Comparison of ENCODE assay signal across 8 mouse cellular contexts in genomic region chr5:64809864-64810263, GRCm38 (mm10). TPM values are rescaled to one million over a fixed set of nuclear protein-coding genes. Genes with fewer than 3 reads are reported as not detected.
DNase-seq lines count a peak whose midpoint lies in the region; ATAC-seq and TF ChIP-seq lines count a peak whose summit lies in the region.

No protein-coding gene starts in this region.

- WGBS in forebrain, embryonic 10.5 days = 91% methylated on average over 11 of the region's 11 CpGs
- WGBS in forebrain, embryonic 16.5 days = 79% methylated on average over 11 of the region's 11 CpGs
- 54% methylated on average over 11 of the region's 11 CpGs for WGBS in bone marrow, adult 2 months
- WGBS in hindbrain, embryonic 12.5 days = 86% methylated on average over 11 of the region's 11 CpGs

- no peak for DNase-seq in forebrain, embryonic 10.5 days (ENCODE audit: extremely low spot score, low spot score)
- peak; percentile 58 to 70 for DNase-seq in lung, postnatal 4 days
- no peak for DNase-seq in frontal cortex, postnatal 25 days (ENCODE audit: low spot score in 2 of 2)
- no peak for DNase-seq in layer of hippocampus, postnatal 36 days
- DNase-seq in cerebellum, adult 18-20 months = no peak

- H3K4me3 ChIP-seq in forebrain, embryonic 10.5 days = no peak overlapping the region
- no peak overlapping the region for H3K4me3 ChIP-seq in forebrain, embryonic 16.5 days (replicated peaks; ENCODE audit: low read length)
- H3K4me3 ChIP-seq in bone marrow, adult 2 months (replicated peaks; ENCODE audit: control insufficient read depth, low read depth, low read length) = no peak overlapping the region
- H3K4me3 ChIP-seq in hindbrain, embryonic 12.5 days = no peak overlapping the region

- no peaks in the 10 kb centered on the region; the same call in 1 of the 2 replicates for H3K9me3 ChIP-seq in forebrain, embryonic 10.5 days
- H3K9me3 ChIP-seq in forebrain, embryonic 16.5 days (ENCODE audit: control insufficient read depth, low read length) = no peaks in the 10 kb centered on the region
- H3K9me3 ChIP-seq in hindbrain, embryonic 12.5 days (replicated peaks) = no peaks in the 10 kb centered on the region

- H3K36me3 ChIP-seq in forebrain, embryonic 10.5 days (replicated peaks) = peaks cover 23% of the 10 kb centered on the region
- H3K36me3 ChIP-seq in forebrain, embryonic 16.5 days (ENCODE audit: control insufficient read depth, insufficient read depth) = no peaks in the 10 kb centered on the region
- H3K36me3 ChIP-seq in hindbrain, embryonic 12.5 days = no peaks in the 10 kb centered on the region

- no peak for TF ChIP-seq CTCF in bone marrow, adult 2 months (IDR thresholded peaks at IDR 0.05; ENCODE audit: control insufficient read depth, insufficient read depth, low read length)

- H3K4me2 ChIP-seq in forebrain, embryonic 16.5 days (ENCODE audit: low read length) = no peak overlapping the region
- no peak overlapping the region for H3K4me2 ChIP-seq in hindbrain, embryonic 12.5 days (replicated peaks)

- H3K27me3 ChIP-seq in forebrain, embryonic 10.5 days (ENCODE audit: poor library complexity, severe bottlenecking) = no peaks in the 10 kb centered on the region
- no peaks in the 10 kb centered on the region for H3K27me3 ChIP-seq in forebrain, embryonic 16.5 days (replicated peaks; ENCODE audit: control insufficient read depth, insufficient read depth, low read length)
- H3K27me3 ChIP-seq in hindbrain, embryonic 12.5 days = no peaks in the 10 kb centered on the region

- peak overlapping the region; percentile 88 for H3K27ac ChIP-seq in forebrain, embryonic 10.5 days
- H3K27ac ChIP-seq in forebrain, embryonic 16.5 days (ENCODE audit: low read length) = no peak overlapping the region
- peak overlapping the region; percentile 95 for H3K27ac ChIP-seq in bone marrow, adult 2 months (ENCODE audit: control insufficient read depth, insufficient read depth, low read depth, low read length, poor library complexity)
- H3K27ac ChIP-seq in hindbrain, embryonic 12.5 days = peak overlapping the region; percentile 85

- no peak overlapping the region for H3K9ac ChIP-seq in forebrain, embryonic 16.5 days (replicated peaks; ENCODE audit: low read depth, low read length)
- H3K9ac ChIP-seq in hindbrain, embryonic 12.5 days = no peak overlapping the region

- no peak for TF ChIP-seq POLR2A in bone marrow, adult 2 months (IDR thresholded peaks at IDR 0.05; ENCODE audit: borderline replicate concordance, control insufficient read depth, low read depth, low read length)

- no peak for ATAC-seq in forebrain, embryonic 16.5 days
- ATAC-seq in hindbrain, embryonic 12.5 days (ENCODE audit: low FRiP score) = no peak

- peaks cover 93% of the 10 kb centered on the region for H3K4me1 ChIP-seq in forebrain, embryonic 10.5 days
- peaks cover 62% of the 10 kb centered on the region for H3K4me1 ChIP-seq in forebrain, embryonic 16.5 days (replicated peaks; ENCODE audit: control insufficient read depth, insufficient read depth, low read length)
- H3K4me1 ChIP-seq in bone marrow, adult 2 months (ENCODE audit: control insufficient read depth, insufficient read depth, low read length) = peaks cover 13% of the 10 kb centered on the region
- peaks cover 70% of the 10 kb centered on the region for H3K4me1 ChIP-seq in hindbrain, embryonic 12.5 days

RNA-seq across cellular contexts. Expression of gene Klf3, which starts 6.7 kb away (rescaled TPM):
- polyA plus RNA-seq in forebrain, embryonic 10.5 days (2016; fragmentation: Nextera tagmentation; extraction: Ambion mirVana) = 43.0 and 50.0 TPM in 2 replicates
- polyA plus RNA-seq in forebrain, embryonic 16.5 days (2015; fragmentation: Nextera tagmentation; extraction: Ambion mirVana) = 30.9 and 32.9 TPM in 2 replicates
- polyA plus RNA-seq in bone marrow, adult 2 months (2011; ENCODE audit: insufficient read depth, insufficient read length, low replicate concordance, missing spikeins) = 60.7 and 72.8 TPM in 2 replicates
- polyA plus RNA-seq in hindbrain, embryonic 12.5 days (2016; fragmentation: Nextera tagmentation; extraction: Ambion mirVana) = 44.6 and 50.7 TPM in 2 replicates
- total RNA-seq in layer of hippocampus, postnatal 36 days (2021) = 10 to 100 TPM; 49.7 to 52.7 TPM

Comparison
In these comparisons a context has a peak if more than half of its experiments do, and no peak if none do; other contexts are left out.
1. DNase-seq: peak in lung, postnatal 4 days (2 of 2); none in forebrain, embryonic 10.5 days (single experiment), frontal cortex, postnatal 25 days (0 of 2), layer of hippocampus, postnatal 36 days (0 of 2) and cerebellum, adult 18-20 months (0 of 2).